17 mouse cellular contexts compared by ENCODE assay signal in the genomic region with DNA sequence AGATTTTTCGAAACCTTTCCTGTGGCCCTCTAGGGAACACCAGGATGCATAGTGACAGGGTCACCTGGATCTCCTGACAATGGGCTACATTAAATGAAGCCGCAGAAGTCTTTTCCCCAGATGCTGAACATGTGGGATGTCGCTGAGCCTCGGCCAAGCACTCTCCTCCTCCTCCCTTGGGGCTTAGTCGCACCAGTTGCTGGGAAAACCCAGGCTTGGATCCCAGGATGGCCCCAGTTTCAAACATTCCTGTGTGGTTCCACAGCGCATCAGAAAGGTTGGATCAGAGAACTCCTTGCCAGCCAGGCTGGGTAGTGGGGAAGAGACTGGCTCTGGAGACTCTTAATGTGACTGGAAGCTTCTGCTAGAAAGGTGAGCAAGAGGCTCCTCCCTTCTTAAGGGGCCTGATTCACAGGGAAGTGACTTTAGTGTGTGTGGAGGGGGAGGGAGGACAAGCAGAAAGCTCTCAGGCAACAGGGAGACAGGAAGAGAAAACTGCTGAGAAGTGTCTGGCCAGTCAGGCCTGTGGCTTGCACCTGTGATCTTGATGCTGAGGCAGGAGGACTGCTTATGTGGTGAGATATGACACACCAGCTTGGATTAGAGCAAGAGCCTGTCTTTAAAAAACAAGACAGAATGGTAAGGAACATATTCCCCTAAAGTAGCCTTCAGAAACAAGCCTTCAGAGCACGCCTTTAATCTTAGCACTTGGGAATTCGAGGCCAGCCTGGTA. TPM values are rescaled to one million over a fixed set of nuclear protein-coding genes. Genes with fewer than 3 reads are reported as not detected.
DNase-seq lines count a peak whose midpoint lies in the region; ATAC-seq lines count a peak whose summit lies in the region.
"Had no signal": no experiment of that assay in that cellular context is flagged by ENCODE, and none has a peak within 500 bp of the region (broad histone marks: within the 10 kb centered on the region; RNA-seq: fewer than 3 reads in every experiment).

No protein-coding gene starts in this region.

- no peaks in the 10 kb centered on the region for H3K27me3 ChIP-seq in heart, embryonic 15.5 days
- no peaks in the 10 kb centered on the region for H3K27me3 ChIP-seq in neural tube, embryonic 11.5 days (ENCODE audit: control insufficient read depth, insufficient read depth, low read length)
- H3K27me3 ChIP-seq in neural tube, embryonic 15.5 days (replicated peaks): no peaks in the 10 kb centered on the region
- no peaks in the 10 kb centered on the region for H3K27me3 ChIP-seq in intestine, embryonic 14.5 days (replicated peaks; ENCODE audit: control insufficient read depth, insufficient read depth, low read length)
- H3K27me3 ChIP-seq: hindbrain, embryonic 15.5 days; kidney, embryonic 15.5 days; midbrain, embryonic 15.5 days; neural tube, embryonic 13.5 days had no signal

- intact Hi-C loops in left cerebral cortex, postnatal 25 days (cut with DNase I): no loop called here

- H3K4me3 ChIP-seq in heart, embryonic 15.5 days: no peak overlapping the region
- H3K4me3 ChIP-seq in neural tube, embryonic 11.5 days (ENCODE audit: low read depth, low read length): no peak overlapping the region
- H3K4me3 ChIP-seq in neural tube, embryonic 15.5 days (replicated peaks): no peak overlapping the region
- H3K4me3 ChIP-seq in intestine, embryonic 14.5 days (ENCODE audit: low read depth, low read length): no peak overlapping the region
- H3K4me3 ChIP-seq: erythroblast, embryonic 14.5 days; hindbrain, embryonic 15.5 days; kidney, embryonic 15.5 days; midbrain, embryonic 15.5 days; neural tube, embryonic 13.5 days had no signal

- H3K9me3 ChIP-seq in heart, embryonic 15.5 days (replicated peaks): no peaks in the 10 kb centered on the region
- H3K9me3 ChIP-seq in neural tube, embryonic 11.5 days (ENCODE audit: control insufficient read depth, low read length): no peaks in the 10 kb centered on the region
- no peaks in the 10 kb centered on the region for H3K9me3 ChIP-seq in neural tube, embryonic 15.5 days (replicated peaks)
- no peaks in the 10 kb centered on the region for H3K9me3 ChIP-seq in intestine, embryonic 14.5 days (ENCODE audit: control insufficient read depth, low read length)
- H3K9me3 ChIP-seq: hindbrain, embryonic 15.5 days; kidney, embryonic 15.5 days; midbrain, embryonic 15.5 days; neural tube, embryonic 13.5 days had no signal

- peaks cover 64% of the 10 kb centered on the region for H3K4me1 ChIP-seq in heart, embryonic 15.5 days (replicated peaks)
- peaks cover 21% of the 10 kb centered on the region for H3K4me1 ChIP-seq in neural tube, embryonic 11.5 days (ENCODE audit: control insufficient read depth, insufficient read depth, low read length)
- H3K4me1 ChIP-seq in neural tube, embryonic 15.5 days: peaks cover 58% of the 10 kb centered on the region
- H3K4me1 ChIP-seq in intestine, embryonic 14.5 days (replicated peaks; ENCODE audit: control insufficient read depth, insufficient read depth, low read length): peaks cover 41% of the 10 kb centered on the region

- DNase-seq in heart, adult 8-10 months (ENCODE audit: low spot score): no peak
- DNase-seq in neural tube, embryonic 11.5 days (ENCODE audit: low spot score): peak; percentile 5
- no peak for DNase-seq in intestine, embryonic 14.5 days (ENCODE audit: low spot score)
- DNase-seq in frontal cortex, postnatal 10 days (ENCODE audit: low spot score in 2 of 2): no peak
- DNase-seq in left cerebral cortex, postnatal 25 days (ENCODE audit: low spot score in 2 of 2): no peak
- DNase-seq: adrenal gland, adult 2 months; cerebellum, adult 8-10 months; layer of hippocampus, adult 9-11 months; thymus, postnatal 4 days had no signal

- H3K9ac ChIP-seq in heart, embryonic 15.5 days: no peak overlapping the region
- H3K9ac ChIP-seq in neural tube, embryonic 11.5 days (ENCODE audit: low read length): no peak overlapping the region
- H3K9ac ChIP-seq in neural tube, embryonic 15.5 days (replicated peaks): no peak overlapping the region
- H3K9ac ChIP-seq in intestine, embryonic 14.5 days (ENCODE audit: low read length): no peak overlapping the region
- H3K9ac ChIP-seq: hindbrain, embryonic 15.5 days; kidney, embryonic 15.5 days; liver, embryonic 14.5 days; midbrain, embryonic 15.5 days had no signal

- H3K4me2 ChIP-seq in heart, embryonic 15.5 days: no peak overlapping the region
- no peak overlapping the region for H3K4me2 ChIP-seq in neural tube, embryonic 11.5 days (ENCODE audit: low read depth)
- H3K4me2 ChIP-seq in neural tube, embryonic 15.5 days: no peak overlapping the region
- H3K4me2 ChIP-seq in intestine, embryonic 14.5 days (ENCODE audit: low read length): no peak overlapping the region
- H3K4me2 ChIP-seq: hindbrain, embryonic 15.5 days; kidney, embryonic 15.5 days; midbrain, embryonic 15.5 days; neural tube, embryonic 13.5 days had no signal

- 77% methylated on average over 8 of the region's 8 CpGs for WGBS in heart, embryonic 15.5 days
- WGBS in neural tube, embryonic 11.5 days: 83% methylated on average over 8 of the region's 8 CpGs
- WGBS in neural tube, embryonic 15.5 days: 73% methylated on average over 8 of the region's 8 CpGs
- WGBS in intestine, embryonic 14.5 days: 78% methylated on average over 8 of the region's 8 CpGs

- H3K36me3 ChIP-seq in heart, embryonic 15.5 days: no peaks in the 10 kb centered on the region
- H3K36me3 ChIP-seq in neural tube, embryonic 11.5 days (ENCODE audit: control insufficient read depth, insufficient read depth, low read length): no peaks in the 10 kb centered on the region; the same call in 1 of the 2 replicates
- H3K36me3 ChIP-seq in neural tube, embryonic 15.5 days: peaks cover 10% of the 10 kb centered on the region; the same call in 1 of the 2 replicates
- peaks cover 5% of the 10 kb centered on the region; the same call in 1 of the 2 replicates for H3K36me3 ChIP-seq in intestine, embryonic 14.5 days (ENCODE audit: control insufficient read depth, insufficient read depth, low read length)
- H3K36me3 ChIP-seq: midbrain, embryonic 15.5 days had no signal

- no peak for ATAC-seq in heart, embryonic 15.5 days (replicated peaks; ENCODE audit: insufficient number of reproducible peaks, insufficient read depth, low FRiP score, low read depth)
- no peak for ATAC-seq in neural tube, embryonic 11.5 days (ENCODE audit: insufficient read depth, low FRiP score, low TSS enrichment)
- no peak for ATAC-seq in neural tube, embryonic 15.5 days (ENCODE audit: low FRiP score)
- no peak for ATAC-seq in intestine, embryonic 14.5 days (replicated peaks; ENCODE audit: low FRiP score, low TSS enrichment, low read depth)
- ATAC-seq: midbrain, embryonic 15.5 days had no signal

- peak overlapping the region; percentile 57 for H3K27ac ChIP-seq in heart, embryonic 15.5 days
- no peak overlapping the region for H3K27ac ChIP-seq in neural tube, embryonic 11.5 days (ENCODE audit: low read depth, low read length)
- no peak overlapping the region; the same call in 1 of the 2 replicates for H3K27ac ChIP-seq in neural tube, embryonic 15.5 days (replicated peaks)
- H3K27ac ChIP-seq in intestine, embryonic 14.5 days (ENCODE audit: low read depth): peak overlapping the region; percentile 55; the same call in 1 of the 2 replicates
- H3K27ac ChIP-seq: liver, embryonic 14.5 days had no signal

RNA-seq across cellular contexts. Expression of a gene that starts 18.4 kb away (rescaled TPM):
- 6.8 and 8.0 TPM in 2 replicates for polyA plus RNA-seq in heart, embryonic 15.5 days (2015; fragmentation: Nextera tagmentation; extraction: Ambion mirVana)
- 1 to 10 TPM; 3.2 to 5.2 (median 4.4) TPM for total RNA-seq in heart, adult 8-10 months (2022)
- 14.9 TPM in 2 replicates for polyA plus RNA-seq in neural tube, embryonic 11.5 days (2014; fragmentation: Nextera tagmentation; extraction: Ambion mirVana)
- 12.4 and 13.0 TPM in 2 replicates for polyA plus RNA-seq in neural tube, embryonic 15.5 days (2015; fragmentation: Nextera tagmentation; extraction: Ambion mirVana)
- polyA plus RNA-seq in intestine, embryonic 14.5 days (2014; fragmentation: Nextera tagmentation; extraction: Ambion mirVana): 8.9 and 9.3 TPM in 2 replicates
- total RNA-seq in left cerebral cortex, postnatal 25 days (2021): 10 to 100 TPM; 16.8 to 22.3 TPM

RNA-seq across cellular contexts. Expression of a gene that starts 35.4 kb away (rescaled TPM):
- polyA plus RNA-seq in heart, embryonic 15.5 days (2015; fragmentation: Nextera tagmentation; extraction: Ambion mirVana): 10.8 and 11.7 TPM in 2 replicates
- total RNA-seq in heart, adult 8-10 months (2022): 1 to 10 TPM; 3.0 to 3.4 (median 3.3) TPM
- polyA plus RNA-seq in neural tube, embryonic 11.5 days (2014; fragmentation: Nextera tagmentation; extraction: Ambion mirVana): 17.6 and 18.1 TPM in 2 replicates
- 17.0 and 19.0 TPM in 2 replicates for polyA plus RNA-seq in neural tube, embryonic 15.5 days (2015; fragmentation: Nextera tagmentation; extraction: Ambion mirVana)
- 12.4 and 13.7 TPM in 2 replicates for polyA plus RNA-seq in intestine, embryonic 14.5 days (2014; fragmentation: Nextera tagmentation; extraction: Ambion mirVana)
- total RNA-seq in left cerebral cortex, postnatal 25 days (2021): 1 to 10 TPM; 4.6 to 4.9 TPM

RNA-seq across cellular contexts. Expression of a gene that starts 46.5 kb away (rescaled TPM):
- polyA plus RNA-seq in heart, embryonic 15.5 days (2015; fragmentation: Nextera tagmentation; extraction: Ambion mirVana): 221 and 295 TPM in 2 replicates
- total RNA-seq in heart, adult 8-10 months (2022): 100 to 1,000 TPM; 230 to 269 (median 248) TPM
- 237 and 246 TPM in 2 replicates for polyA plus RNA-seq in neural tube, embryonic 11.5 days (2014; fragmentation: Nextera tagmentation; extraction: Ambion mirVana)
- polyA plus RNA-seq in neural tube, embryonic 15.5 days (2015; fragmentation: Nextera tagmentation; extraction: Ambion mirVana): 289 and 350 TPM in 2 replicates
- polyA plus RNA-seq in intestine, embryonic 14.5 days (2014; fragmentation: Nextera tagmentation; extraction: Ambion mirVana): 368 and 370 TPM in 2 replicates
- total RNA-seq in left cerebral cortex, postnatal 25 days (2021): 100 to 1,000 TPM; 331 to 338 TPM

Comparison
In these comparisons a context has a peak if more than half of its experiments do, and no peak if none do; other contexts are left out.
1. H3K27ac ChIP-seq: peak in heart, embryonic 15.5 days (single experiment) and intestine, embryonic 14.5 days (single experiment); none in neural tube, embryonic 11.5 days (single experiment) and neural tube, embryonic 15.5 days (single experiment).